Mouse (Mus musculus) v-Abl transformed pro-B cells (cell line): Measurements from ENCODE around the gene Vmn1r77.
"Not testable (repeated sequence)": the region's sequence is repeated elsewhere in the genome, so short reads cannot be mapped to it uniquely, and the experiment has no call there.

Experiments
- in situ Hi-C, 2 experiments: fragments of 400-800 bp; cut with MboI; formaldehyde crosslinking; loops; one replicate each; pipeline ENCODE4 v1.15.1; 2025; ENCODE audit not compliant: unreplicated experiment in 2 of 2

The Vmn1r77 gene

GRCm38 (mm10) chr7:12036452-12036851 is at the start of gene Vmn1r77:
TSS of gene Vmn1r77 (plus strand) at chr7:12036752.
- in situ Hi-C loops, result not testable (repeated sequence)

DNA sequence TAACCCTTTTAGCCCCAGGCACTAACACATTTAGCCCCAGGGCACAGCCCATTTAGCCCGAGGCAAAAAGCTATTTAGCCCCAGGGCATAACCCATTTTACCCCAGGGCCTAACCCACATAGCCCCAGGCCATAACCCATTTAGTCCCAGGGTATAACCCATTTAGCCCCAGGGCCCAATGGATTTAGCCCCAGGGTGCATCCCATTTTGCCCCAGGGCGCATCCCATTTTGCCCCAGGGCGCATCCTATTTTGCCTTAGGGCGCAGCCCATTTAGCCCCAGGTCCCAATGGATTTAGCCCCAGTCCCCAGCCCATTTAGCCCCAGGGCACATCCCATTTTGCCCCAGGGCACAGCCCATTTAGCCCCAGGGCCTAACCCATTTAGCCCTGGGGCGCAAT is 25.1 kb upstream of the Vmn1r77 start:
- in situ Hi-C loops, result not testable (repeated sequence)

GRCm38 (mm10) chr7:12012392-12012791 is 24.2 kb upstream of the Vmn1r77 start:
- in situ Hi-C loops, result not testable (repeated sequence)

DNA sequence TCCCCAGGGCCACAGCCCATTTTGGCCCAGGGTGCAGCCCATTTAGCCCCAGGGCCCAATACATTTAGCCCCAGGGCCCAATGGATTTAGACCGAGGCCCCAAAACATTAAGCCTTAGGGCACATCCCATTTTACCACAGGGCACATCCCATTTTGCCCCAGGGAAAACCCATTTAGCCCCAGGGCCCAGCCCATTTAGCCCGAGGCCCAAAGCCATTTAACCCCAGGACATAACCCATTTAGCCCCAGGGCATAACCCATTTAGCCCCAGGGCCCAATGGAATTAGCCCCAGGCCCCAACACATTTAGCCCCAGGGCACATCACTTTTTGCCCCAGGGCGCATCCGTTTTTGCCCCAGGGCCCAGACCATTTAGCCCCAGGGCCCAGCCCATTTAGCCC is 23.4 kb upstream of the Vmn1r77 start:
- in situ Hi-C loops, result no loop called here

DNA sequence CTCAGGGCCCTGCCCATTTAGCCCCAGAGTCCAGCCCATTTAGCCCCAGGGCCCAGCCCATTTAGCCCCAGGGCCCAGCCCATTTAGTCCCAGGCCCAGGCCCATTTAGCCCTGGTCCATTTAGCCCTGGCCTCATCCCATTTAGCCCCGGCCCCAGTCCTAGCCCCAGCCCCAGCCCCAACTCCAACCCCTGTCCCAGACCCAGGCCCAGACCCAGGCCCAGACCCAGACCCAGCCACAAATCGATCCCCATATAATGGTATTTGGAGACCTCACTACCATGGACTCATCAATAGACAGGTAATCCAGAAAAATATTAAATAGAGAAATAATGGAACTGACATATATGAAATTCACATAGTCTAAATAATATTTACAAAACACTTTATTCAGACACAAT is 18.7 kb upstream of the Vmn1r77 start:
- in situ Hi-C loops, result not testable (repeated sequence)

DNA sequence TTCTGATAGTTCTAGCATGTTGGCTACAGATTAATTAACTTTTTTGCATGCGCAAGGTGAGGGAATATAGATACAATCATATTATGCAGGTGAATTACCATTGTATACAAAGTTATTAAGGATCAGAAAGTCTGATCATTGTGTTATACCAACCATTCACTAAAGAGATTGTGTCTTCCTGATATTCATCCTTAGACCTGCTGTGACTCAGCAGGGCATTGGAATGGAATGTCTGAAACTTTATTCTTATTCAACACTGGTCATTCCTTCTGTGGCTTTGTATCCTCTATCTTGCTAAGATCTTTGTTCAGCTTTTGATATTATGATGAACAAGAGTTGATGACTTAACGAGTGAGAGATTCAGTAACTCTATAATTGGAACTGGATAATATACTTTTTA is 4.1 kb downstream of the Vmn1r77 start:
- in situ Hi-C loops, result no loop called here
